Mouse (Mus musculus): ENCODE results near the gene Lrrc4. TPM values are rescaled to one million over a fixed set of nuclear protein-coding genes. Genes with fewer than 3 reads are reported as not detected.
A peak's percentile ranks its signal among the peaks of the same experiment; 100 is the strongest.

Gene Lrrc4
- polyA plus RNA-seq, 1 experiment from 2014 or later: 1.6 TPM

GRCm38 (mm10) chr6:28733884-28734647 is 97.5 kb downstream of the Lrrc4 start:
- ATAC-seq (ENCODE audit: low FRiP score, low TSS enrichment): no peak
- Histone ChIP-seq H3K9ac (replicated peaks; ENCODE audit: low read length) (no peak overlapping the region), H3K4me2 (replicated peaks; ENCODE audit: low read depth, low read length) (no peak overlapping the region), H3K4me3 (ENCODE audit: low read length) (no peak overlapping the region), H3K27me3 (ENCODE audit: insufficient read depth, low read length) (no peaks in the 10 kb centered on the region), H3K9me3 (ENCODE audit: low read length) (no peaks in the 10 kb centered on the region), H3K36me3 (ENCODE audit: insufficient read depth, low read length) (no peaks in the 10 kb centered on the region), H3K27ac (ENCODE audit: low read length) (no peak overlapping the region), H3K4me1 (ENCODE audit: insufficient read depth, low read length) (peaks cover 9% of the 10 kb centered on the region; the same call in 1 of the 2 replicates)
- WGBS: 85% methylated on average over 5 of the region's 5 CpGs

GRCm38 (mm10) chr6:28731246-28731645 is 100.3 kb downstream of the Lrrc4 start:
- 81% methylated on average over 6 of the region's 6 CpGs for WGBS
- Histone ChIP-seq H3K27me3 (ENCODE audit: insufficient read depth, low read length) (no peaks in the 10 kb centered on the region), H3K9me3 (ENCODE audit: low read length) (no peaks in the 10 kb centered on the region), H3K9ac (replicated peaks; ENCODE audit: low read length) (no peak overlapping the region), H3K4me3 (ENCODE audit: low read length) (no peak overlapping the region), H3K4me1 (ENCODE audit: insufficient read depth, low read length) (peaks cover 11% of the 10 kb centered on the region; the same call in 1 of the 2 replicates), H3K27ac (ENCODE audit: low read length) (no peak overlapping the region), H3K36me3 (ENCODE audit: insufficient read depth, low read length) (no peaks in the 10 kb centered on the region), H3K4me2 (replicated peaks; ENCODE audit: low read depth, low read length) (no peak overlapping the region)
- ATAC-seq (ENCODE audit: low FRiP score, low TSS enrichment): no peak

GRCm38 (mm10) chr6:28729649-28730048 is 101.9 kb downstream of the Lrrc4 start:
- Histone ChIP-seq H3K9me3 (ENCODE audit: low read length) (no peaks in the 10 kb centered on the region), H3K27me3 (ENCODE audit: insufficient read depth, low read length) (no peaks in the 10 kb centered on the region), H3K4me1 (ENCODE audit: insufficient read depth, low read length) (peaks cover 11% of the 10 kb centered on the region; the same call in 1 of the 2 replicates), H3K4me3 (ENCODE audit: low read length) (no peak overlapping the region), H3K4me2 (replicated peaks; ENCODE audit: low read depth, low read length) (no peak overlapping the region), H3K9ac (replicated peaks; ENCODE audit: low read length) (no peak overlapping the region), H3K27ac (ENCODE audit: low read length) (no peak overlapping the region), H3K36me3 (ENCODE audit: insufficient read depth, low read length) (peaks cover 6% of the 10 kb centered on the region; the same call in 1 of the 2 replicates)
- ATAC-seq (ENCODE audit: low FRiP score, low TSS enrichment): no peak
- 57% methylated on average over 2 of the region's 2 CpGs for WGBS

GRCm38 (mm10) chr6:28729236-28729635 is 102.3 kb downstream of the Lrrc4 start:
- no peak overlapping the region for H3K4me3 ChIP-seq (ENCODE audit: low read length)
- H3K27ac ChIP-seq (ENCODE audit: low read length): no peak overlapping the region
- H3K9ac ChIP-seq (replicated peaks; ENCODE audit: low read length): no peak overlapping the region
- H3K4me2 ChIP-seq (replicated peaks; ENCODE audit: low read depth, low read length): no peak overlapping the region
- H3K27me3 ChIP-seq (ENCODE audit: insufficient read depth, low read length): no peaks in the 10 kb centered on the region
- ATAC-seq (ENCODE audit: low FRiP score, low TSS enrichment): 0 out of 2 replicates have a peak, but pooled peaks have one; percentile 51
- 49% methylated on average over 3 of the region's 3 CpGs for WGBS
- H3K36me3 ChIP-seq (ENCODE audit: insufficient read depth, low read length): peaks cover 6% of the 10 kb centered on the region; the same call in 1 of the 2 replicates
- no peaks in the 10 kb centered on the region for H3K9me3 ChIP-seq (ENCODE audit: low read length)
- H3K4me1 ChIP-seq (ENCODE audit: insufficient read depth, low read length): peaks cover 11% of the 10 kb centered on the region; the same call in 1 of the 2 replicates

- ATAC-seq (ENCODE audit: low FRiP score, low TSS enrichment): no peak
- H3K27me3 ChIP-seq (ENCODE audit: insufficient read depth, low read length): no peaks in the 10 kb centered on the region
Observed at GRCm38 (mm10) chr6:28724776-28725175, 106.8 kb downstream of the Lrrc4 start.

GRCm38 (mm10) chr6:28723059-28723458 is 108.5 kb downstream of the Lrrc4 start:
- Histone ChIP-seq H3K9me3 (ENCODE audit: low read length) (no peaks in the 10 kb centered on the region), H3K9ac (replicated peaks; ENCODE audit: low read length) (no peak overlapping the region), H3K4me1 (ENCODE audit: insufficient read depth, low read length) (0 out of 2 replicates have a peak, but pooled peaks cover 4% of the 10 kb centered on the region), H3K27me3 (ENCODE audit: insufficient read depth, low read length) (no peaks in the 10 kb centered on the region), H3K27ac (ENCODE audit: low read length) (no peak overlapping the region), H3K4me3 (ENCODE audit: low read length) (no peak overlapping the region), H3K36me3 (ENCODE audit: insufficient read depth, low read length) (peaks cover 6% of the 10 kb centered on the region; the same call in 1 of the 2 replicates), H3K4me2 (replicated peaks; ENCODE audit: low read depth, low read length) (no peak overlapping the region)
- no peak for ATAC-seq (ENCODE audit: low FRiP score, low TSS enrichment)
- WGBS: 22% methylated on average over 2 of the region's 2 CpGs

More at GRCm38 (mm10) chr6:28724776-28725175, 106.8 kb downstream of the Lrrc4 start:
- Histone ChIP-seq H3K9ac (replicated peaks; ENCODE audit: low read length) (no peak overlapping the region), H3K27ac (ENCODE audit: low read length) (no peak overlapping the region), H3K36me3 (ENCODE audit: insufficient read depth, low read length) (peaks cover 6% of the 10 kb centered on the region; the same call in 1 of the 2 replicates), H3K4me3 (ENCODE audit: low read length) (no peak overlapping the region), H3K4me1 (ENCODE audit: insufficient read depth, low read length) (0 out of 2 replicates have a peak, but pooled peaks cover 8% of the 10 kb centered on the region), H3K9me3 (ENCODE audit: low read length) (no peaks in the 10 kb centered on the region), H3K4me2 (replicated peaks; ENCODE audit: low read depth, low read length) (no peak overlapping the region)
- WGBS: 78% methylated on average over 5 of the region's 5 CpGs

- H3K36me3 ChIP-seq (ENCODE audit: insufficient read depth, low read length): 0 out of 2 replicates have a peak, but pooled peaks cover under 1% of the 10 kb centered on the region
- no peak overlapping the region for H3K4me3 ChIP-seq (ENCODE audit: low read length)
- no peak for ATAC-seq (ENCODE audit: low FRiP score, low TSS enrichment)
- no peak overlapping the region for H3K27ac ChIP-seq (ENCODE audit: low read length)
- H3K4me1 ChIP-seq (ENCODE audit: insufficient read depth, low read length): 0 out of 2 replicates have a peak, but pooled peaks cover 4% of the 10 kb centered on the region
- no peak overlapping the region for H3K9ac ChIP-seq (replicated peaks; ENCODE audit: low read length)
- H3K27me3 ChIP-seq (ENCODE audit: insufficient read depth, low read length): no peaks in the 10 kb centered on the region
- 90% methylated on average over 9 of the region's 9 CpGs for WGBS
- H3K9me3 ChIP-seq (ENCODE audit: low read length): no peaks in the 10 kb centered on the region
- H3K4me2 ChIP-seq (replicated peaks; ENCODE audit: low read depth, low read length): no peak overlapping the region
Observed at GRCm38 (mm10) chr6:28720391-28721171, 111.0 kb downstream of the Lrrc4 start.

- ATAC-seq (ENCODE audit: low FRiP score, low TSS enrichment): peak; percentile 61
- Histone ChIP-seq H3K36me3 (ENCODE audit: insufficient read depth, low read length) (peaks cover 3% of the 10 kb centered on the region; the same call in 1 of the 2 replicates), H3K27ac (ENCODE audit: low read length) (0 out of 2 replicates have a peak overlapping the region, but pooled peaks have one; percentile 29), H3K4me1 (ENCODE audit: insufficient read depth, low read length) (0 out of 2 replicates have a peak, but pooled peaks cover under 1% of the 10 kb centered on the region), H3K9me3 (ENCODE audit: low read length) (no peaks in the 10 kb centered on the region), H3K4me3 (ENCODE audit: low read length) (no peak overlapping the region), H3K4me2 (replicated peaks; ENCODE audit: low read depth, low read length) (no peak overlapping the region), H3K27me3 (ENCODE audit: insufficient read depth, low read length) (no peaks in the 10 kb centered on the region), H3K9ac (replicated peaks; ENCODE audit: low read length) (no peak overlapping the region)
- 30% methylated on average over 4 of the region's 4 CpGs for WGBS
Observed at GRCm38 (mm10) chr6:28717845-28718237, 113.7 kb downstream of the Lrrc4 start.

GRCm38 (mm10) chr6:28717203-28717844 is 114.2 kb downstream of the Lrrc4 start:
- Histone ChIP-seq H3K27ac (ENCODE audit: low read length) (no peak overlapping the region), H3K9me3 (ENCODE audit: low read length) (no peaks in the 10 kb centered on the region), H3K4me2 (replicated peaks; ENCODE audit: low read depth, low read length) (no peak overlapping the region), H3K9ac (replicated peaks; ENCODE audit: low read length) (no peak overlapping the region), H3K4me3 (ENCODE audit: low read length) (no peak overlapping the region), H3K36me3 (ENCODE audit: insufficient read depth, low read length) (peaks cover 3% of the 10 kb centered on the region; the same call in 1 of the 2 replicates), H3K27me3 (ENCODE audit: insufficient read depth, low read length) (no peaks in the 10 kb centered on the region), H3K4me1 (ENCODE audit: insufficient read depth, low read length) (no peaks in the 10 kb centered on the region)
- WGBS: 53% methylated on average over 7 of the region's 7 CpGs
- ATAC-seq (ENCODE audit: low FRiP score, low TSS enrichment): peak; percentile 73

All from kidney, embryonic 16.5 days (tissue).